Mouse (Mus musculus): ENCODE data around the gene Kdm2a. TPM values are rescaled to one million over a fixed set of nuclear protein-coding genes. Genes with fewer than 3 reads are reported as not detected.

The Kdm2a gene
- polyA plus RNA-seq, 1 experiment: 98.9 TPM

DNA sequence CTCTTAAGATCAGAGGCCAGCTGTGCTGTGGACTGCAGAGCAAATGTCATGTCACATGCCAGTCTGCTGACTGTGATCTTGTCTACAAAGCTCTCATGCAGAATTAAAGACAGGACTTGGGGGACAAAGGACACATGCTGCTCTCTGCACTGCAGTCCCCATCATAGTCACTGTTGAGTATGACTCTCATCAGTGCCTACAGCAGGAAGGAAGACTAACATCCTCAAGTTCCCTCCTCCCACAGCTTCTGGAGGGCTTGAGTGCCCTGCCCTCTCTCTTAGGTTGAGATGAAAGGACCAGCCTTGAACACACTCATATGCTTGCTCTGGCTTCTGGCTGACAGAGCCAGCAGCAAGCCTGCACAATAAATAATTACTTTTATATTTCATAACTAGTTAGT, 19.6 kb upstream of the Kdm2a start:
- no peak for DNase-seq (ENCODE audit: low read depth in 1 of 2, low spot score in 2 of 2)
- H3K27me3 ChIP-seq (ENCODE audit: control insufficient read depth, insufficient read depth, low read length): no peaks in the 10 kb centered on the region
- TF ChIP-seq POLR2A (IDR thresholded peaks at IDR 0.05; ENCODE audit: low read depth, low read length) (no peak), CTCF (IDR thresholded peaks at IDR 0.05; ENCODE audit: extremely low read depth, insufficient read depth, insufficient read length, insufficient replicate concordance) (no peak)
- H3K27ac ChIP-seq (ENCODE audit: insufficient read depth, low read length): no peak overlapping the region
- H3K36me3 ChIP-seq (ENCODE audit: control insufficient read depth, insufficient read depth, low read length): no peaks in the 10 kb centered on the region
- H3K4me1 ChIP-seq (ENCODE audit: control insufficient read depth, insufficient read depth, insufficient read length): no peaks in the 10 kb centered on the region
- no peak overlapping the region for H3K4me3 ChIP-seq (ENCODE audit: extremely low read depth, insufficient read depth, insufficient read length)

DNA sequence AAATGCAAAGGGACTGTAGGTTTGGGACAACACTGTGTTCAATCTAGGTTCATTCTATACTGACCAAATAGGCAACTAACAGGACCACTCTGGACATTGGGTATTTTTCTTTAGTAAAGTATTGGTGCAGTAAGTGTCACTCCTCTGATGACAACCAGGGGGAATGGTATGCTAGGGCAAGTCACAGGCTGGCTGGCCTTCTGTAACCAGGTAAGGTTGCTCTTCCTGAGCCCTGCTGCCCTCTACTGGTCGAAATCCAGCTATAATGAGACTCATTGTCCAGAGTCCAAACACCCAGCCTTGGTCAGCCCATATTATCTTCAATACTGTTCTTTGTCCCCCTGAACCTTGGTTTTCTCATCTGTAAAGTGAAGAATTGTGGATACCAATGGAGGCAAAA, 19.1 kb upstream of the Kdm2a start:
- 0% methylated on average over 1 of the region's 1 CpGs for WGBS
- no peak overlapping the region for H3K4me3 ChIP-seq (ENCODE audit: extremely low read depth, insufficient read depth, insufficient read length)
- H3K36me3 ChIP-seq (ENCODE audit: control insufficient read depth, insufficient read depth, low read length): no peaks in the 10 kb centered on the region
- H3K27ac ChIP-seq (ENCODE audit: insufficient read depth, low read length): no peak overlapping the region
- DNase-seq (ENCODE audit: low read depth in 1 of 2, low spot score in 2 of 2): peak in 1 of 2 experiments; percentile 78
- no peaks in the 10 kb centered on the region for H3K4me1 ChIP-seq (ENCODE audit: control insufficient read depth, insufficient read depth, insufficient read length)
- TF ChIP-seq CTCF (IDR thresholded peaks at IDR 0.05; ENCODE audit: extremely low read depth, insufficient read depth, insufficient read length, insufficient replicate concordance): peak; percentile 79; the same call in 1 of the 2 replicates
- no peak for TF ChIP-seq POLR2A (IDR thresholded peaks at IDR 0.05; ENCODE audit: low read depth, low read length)
- H3K27me3 ChIP-seq (ENCODE audit: control insufficient read depth, insufficient read depth, low read length): no peaks in the 10 kb centered on the region

DNA sequence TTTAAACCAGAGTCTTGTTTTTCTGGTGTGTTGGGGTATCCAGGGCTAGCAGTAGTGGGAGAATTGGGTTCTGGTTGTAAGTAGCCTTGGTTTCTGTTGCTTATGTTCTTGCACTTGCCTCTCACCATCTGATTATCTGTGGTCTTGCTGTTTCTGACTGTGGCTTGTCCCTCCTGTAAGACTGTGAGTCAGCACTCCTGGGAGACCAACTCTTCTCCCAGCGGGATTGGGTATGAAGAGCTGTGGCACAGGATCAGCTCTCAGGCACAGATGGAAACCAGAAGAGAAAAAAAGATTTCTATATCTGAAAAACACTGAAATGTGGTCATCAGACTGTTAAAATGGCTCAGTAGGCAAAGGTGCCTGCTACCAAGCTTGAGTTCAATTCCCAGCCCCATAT, 16.5 kb upstream of the Kdm2a start:
- DNase-seq (ENCODE audit: low read depth in 1 of 2, low spot score in 2 of 2): no peak
- TF ChIP-seq POLR2A (IDR thresholded peaks at IDR 0.05; ENCODE audit: low read depth, low read length) (no peak), CTCF (IDR thresholded peaks at IDR 0.05; ENCODE audit: extremely low read depth, insufficient read depth, insufficient read length, insufficient replicate concordance) (no peak)
- Histone ChIP-seq H3K36me3 (ENCODE audit: control insufficient read depth, insufficient read depth, low read length) (no peaks in the 10 kb centered on the region), H3K4me3 (ENCODE audit: extremely low read depth, insufficient read depth, insufficient read length) (no peak overlapping the region), H3K27ac (ENCODE audit: insufficient read depth, low read length) (no peak overlapping the region), H3K4me1 (ENCODE audit: control insufficient read depth, insufficient read depth, insufficient read length) (no peaks in the 10 kb centered on the region), H3K27me3 (ENCODE audit: control insufficient read depth, insufficient read depth, low read length) (0 out of 2 replicates have a peak, but pooled peaks cover 1% of the 10 kb centered on the region)
- WGBS: 77% methylated on average over 1 of the region's 1 CpGs

DNA sequence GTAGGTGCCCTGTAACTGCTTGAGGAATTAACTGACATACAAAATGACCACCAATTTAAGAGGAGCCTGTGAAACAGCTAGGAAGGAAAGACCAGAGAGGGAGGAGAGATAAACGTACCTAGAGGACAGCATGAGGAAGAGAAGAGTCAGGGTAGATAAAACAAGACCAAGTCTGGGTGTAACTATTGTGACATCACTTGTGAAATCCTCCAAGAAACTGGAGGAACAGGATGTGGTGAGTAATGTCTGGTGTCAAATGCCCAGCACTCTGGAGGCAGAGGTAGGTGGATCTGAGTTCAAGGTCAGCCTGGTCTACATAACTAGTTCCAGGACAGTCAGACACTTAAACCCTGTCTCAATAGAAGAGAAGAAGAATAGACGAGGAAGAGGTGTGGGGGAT, 11.0 kb upstream of the Kdm2a start:
- no peak overlapping the region for H3K27ac ChIP-seq (ENCODE audit: insufficient read depth, low read length)
- 0 out of 2 replicates have a peak, but pooled peaks cover 1% of the 10 kb centered on the region for H3K27me3 ChIP-seq (ENCODE audit: control insufficient read depth, insufficient read depth, low read length)
- H3K36me3 ChIP-seq (ENCODE audit: control insufficient read depth, insufficient read depth, low read length): no peaks in the 10 kb centered on the region
- no peak for TF ChIP-seq POLR2A (IDR thresholded peaks at IDR 0.05; ENCODE audit: low read depth, low read length)
- no peak for DNase-seq (ENCODE audit: low read depth in 1 of 2, low spot score in 2 of 2)
- H3K4me1 ChIP-seq (ENCODE audit: control insufficient read depth, insufficient read depth, insufficient read length): no peaks in the 10 kb centered on the region
- no peak overlapping the region for H3K4me3 ChIP-seq (ENCODE audit: extremely low read depth, insufficient read depth, insufficient read length)
- WGBS: 26% methylated on average over 2 of the region's 2 CpGs

DNA sequence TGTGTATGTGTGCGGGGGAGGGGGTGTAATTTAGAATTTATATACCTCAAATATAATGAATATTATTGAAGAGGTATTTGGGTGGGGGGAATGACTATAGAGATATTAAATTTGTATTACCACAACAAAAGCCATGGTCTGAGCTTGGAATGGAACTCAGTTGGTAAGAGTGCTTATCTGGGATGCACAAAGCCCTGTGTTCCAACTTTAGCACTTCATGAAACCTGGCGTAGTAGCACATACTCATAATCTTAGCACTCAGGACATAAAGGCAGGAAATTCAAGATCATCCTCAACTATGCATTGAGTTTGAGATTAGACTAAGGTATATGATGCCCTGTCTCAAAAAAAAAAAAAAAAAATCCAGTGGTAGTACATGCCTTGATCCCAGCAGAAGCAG, 6.8 kb upstream of the Kdm2a start:
- Histone ChIP-seq H3K4me3 (ENCODE audit: extremely low read depth, insufficient read depth, insufficient read length) (no peak overlapping the region), H3K36me3 (ENCODE audit: control insufficient read depth, insufficient read depth, low read length) (no peaks in the 10 kb centered on the region), H3K4me1 (ENCODE audit: control insufficient read depth, insufficient read depth, insufficient read length) (no peaks in the 10 kb centered on the region), H3K27me3 (ENCODE audit: control insufficient read depth, insufficient read depth, low read length) (no peaks in the 10 kb centered on the region), H3K27ac (ENCODE audit: insufficient read depth, low read length) (no peak overlapping the region)
- DNase-seq (ENCODE audit: low read depth in 1 of 2, low spot score in 2 of 2): no peak
- TF ChIP-seq POLR2A (IDR thresholded peaks at IDR 0.05; ENCODE audit: low read depth, low read length) (no peak), CTCF (IDR thresholded peaks at IDR 0.05; ENCODE audit: extremely low read depth, insufficient read depth, insufficient read length, insufficient replicate concordance) (no peak)
- WGBS: 87% methylated on average over 2 of the region's 2 CpGs

DNA sequence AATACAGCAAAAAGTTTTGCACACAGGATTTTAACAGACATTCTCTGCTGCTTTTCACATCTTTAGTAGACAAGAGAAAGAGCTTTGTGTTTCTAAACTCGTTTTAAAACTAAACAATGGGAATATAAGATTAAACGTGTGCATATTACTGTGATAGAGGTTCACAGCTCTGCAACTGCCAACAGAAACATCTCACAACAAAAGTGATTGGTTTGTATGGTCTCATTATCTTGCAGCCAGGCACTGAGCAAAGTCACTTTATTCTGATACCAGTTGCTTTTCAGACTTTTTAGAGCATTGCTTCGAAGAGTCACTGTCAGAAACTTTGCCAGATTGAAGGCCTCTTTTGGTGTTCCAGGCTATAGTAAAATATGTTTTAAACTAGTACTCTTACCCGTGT, 874 bp upstream of the Kdm2a start:
- Histone ChIP-seq H3K4me1 (ENCODE audit: control insufficient read depth, insufficient read depth, insufficient read length) (peaks cover 8% of the 10 kb centered on the region), H3K27ac (ENCODE audit: insufficient read depth, low read length) (no peak overlapping the region), H3K27me3 (ENCODE audit: control insufficient read depth, insufficient read depth, low read length) (no peaks in the 10 kb centered on the region; the same call in 1 of the 2 replicates), H3K4me3 (ENCODE audit: extremely low read depth, insufficient read depth, insufficient read length) (no peak overlapping the region), H3K36me3 (ENCODE audit: control insufficient read depth, insufficient read depth, low read length) (no peaks in the 10 kb centered on the region)
- 80% methylated on average over 4 of the region's 4 CpGs for WGBS
- no peak for DNase-seq (ENCODE audit: low read depth in 1 of 2, low spot score in 2 of 2)
- TF ChIP-seq CTCF (IDR thresholded peaks at IDR 0.05; ENCODE audit: extremely low read depth, insufficient read depth, insufficient read length, insufficient replicate concordance) (no peak), POLR2A (IDR thresholded peaks at IDR 0.05; ENCODE audit: low read depth, low read length) (no peak)

DNA sequence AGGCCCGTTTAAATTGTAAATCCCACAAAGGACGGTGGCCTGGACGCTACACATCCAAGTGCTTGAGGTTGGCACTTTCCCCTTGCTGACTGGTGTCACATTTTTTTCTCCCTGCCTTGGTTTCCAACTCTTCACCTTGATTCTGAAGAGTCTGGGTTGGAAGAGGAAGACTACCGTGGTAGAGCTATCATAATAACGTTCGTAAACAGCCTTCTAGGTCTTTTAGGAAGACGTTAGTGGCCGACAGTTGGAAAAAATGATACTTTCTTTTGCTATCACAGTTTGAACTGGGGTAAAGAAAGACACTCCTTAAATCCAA, 504 bp upstream of the Kdm2a start:
- no peak for DNase-seq (ENCODE audit: low read depth in 1 of 2, low spot score in 2 of 2)
- no peaks in the 10 kb centered on the region; the same call in 1 of the 2 replicates for H3K27me3 ChIP-seq (ENCODE audit: control insufficient read depth, insufficient read depth, low read length)
- 56% methylated on average over 8 of the region's 8 CpGs for WGBS
- H3K4me1 ChIP-seq (ENCODE audit: control insufficient read depth, insufficient read depth, insufficient read length): peaks cover 8% of the 10 kb centered on the region
- no peak overlapping the region; the same call in 1 of the 2 replicates for H3K4me3 ChIP-seq (ENCODE audit: extremely low read depth, insufficient read depth, insufficient read length)
- no peak for TF ChIP-seq CTCF (IDR thresholded peaks at IDR 0.05; ENCODE audit: extremely low read depth, insufficient read depth, insufficient read length, insufficient replicate concordance)
- no peak for TF ChIP-seq POLR2A (IDR thresholded peaks at IDR 0.05; ENCODE audit: low read depth, low read length)
- H3K36me3 ChIP-seq (ENCODE audit: control insufficient read depth, insufficient read depth, low read length): 0 out of 2 replicates have a peak, but pooled peaks cover under 1% of the 10 kb centered on the region
- no peak overlapping the region; the same call in 1 of the 2 replicates for H3K27ac ChIP-seq (ENCODE audit: insufficient read depth, low read length)

All from spleen, adult 2 months (tissue).